Mouse (Mus musculus) ES-Bruce4 (cell line): Measurements from ENCODE around the gene Pcdh19. TPM values are rescaled to one million over a fixed set of nuclear protein-coding genes. Genes with fewer than 3 reads are reported as not detected.
"Not testable (repeated sequence)": the region's sequence is repeated elsewhere in the genome, so short reads cannot be mapped to it uniquely, and the experiment has no call there.

Experiments used
- H3K27ac ChIP-seq: 2 replicates; pipeline ENCODE4 v1.5.1; 2012; ENCODE audit warnings: low read length, inconsistent platforms; ENCODE audit not compliant: insufficient read depth
- H3K27me3 ChIP-seq: 2 replicates; pipeline ENCODE4 v1.6.1; 2012; ENCODE audit warnings: mild to moderate bottlenecking, low read length, inconsistent platforms; ENCODE audit not compliant: control insufficient read depth, poor library complexity, insufficient read depth, severe bottlenecking
- H3K36me3 ChIP-seq: 2 replicates; pipeline ENCODE4 v1.6.1; 2012; ENCODE audit warnings: inconsistent platforms, mild to moderate bottlenecking, low read length, moderate library complexity; ENCODE audit not compliant: control insufficient read depth, poor library complexity, insufficient read depth, severe bottlenecking
- H3K4me1 ChIP-seq: one replicate; pipeline ENCODE4 v1.8.1; 2011; ENCODE audit warnings: low read length; ENCODE audit not compliant: control insufficient read depth, insufficient read depth
- H3K4me3 ChIP-seq: 2 replicates; pipeline ENCODE4 v1.5.1; 2011; ENCODE audit warnings: low read depth, mild to moderate bottlenecking, low read length
- H3K9ac ChIP-seq: 2 replicates; pipeline ENCODE4 v1.6.1; 2012; ENCODE audit warnings: low read depth, mild to moderate bottlenecking, inconsistent platforms; ENCODE audit not compliant: poor library complexity, severe bottlenecking
- H3K9me3 ChIP-seq: replicated peaks from 2 replicates; pipeline ENCODE4 v1.6.1; 2012; ENCODE audit warnings: mild to moderate bottlenecking, low read length, inconsistent platforms; ENCODE audit not compliant: control insufficient read depth, poor library complexity, insufficient read depth, severe bottlenecking
- CTCF ChIP-seq: IDR thresholded peaks from one replicate; pipeline ENCODE4 v1.8.1; 2011; ENCODE audit warnings: low read depth, low read length
- EP300 ChIP-seq: IDR thresholded peaks from 2 replicates; pipeline ENCODE4 v1.6.1; 2011; ENCODE audit warnings: low read depth, low read length; ENCODE audit not compliant: insufficient read depth
- POLR2A ChIP-seq: IDR thresholded peaks from one replicate; pipeline ENCODE4 v1.8.1; 2011; ENCODE audit warnings: low read length; ENCODE audit not compliant: insufficient read depth
- polyA plus RNA-seq: library from polyadenylated mRNA; stranded (reverse); fragments of >200 nt; gene quantifications from 2 replicates; pipeline ENCODE4 v1.2.4, GENCODE M21; 2011; ENCODE audit warnings: low read depth; ENCODE audit not compliant: missing spikeins, insufficient read depth, insufficient read length

The Pcdh19 gene
- 1.8 and 2.2 TPM in 2 replicates for polyA plus RNA-seq

DNA sequence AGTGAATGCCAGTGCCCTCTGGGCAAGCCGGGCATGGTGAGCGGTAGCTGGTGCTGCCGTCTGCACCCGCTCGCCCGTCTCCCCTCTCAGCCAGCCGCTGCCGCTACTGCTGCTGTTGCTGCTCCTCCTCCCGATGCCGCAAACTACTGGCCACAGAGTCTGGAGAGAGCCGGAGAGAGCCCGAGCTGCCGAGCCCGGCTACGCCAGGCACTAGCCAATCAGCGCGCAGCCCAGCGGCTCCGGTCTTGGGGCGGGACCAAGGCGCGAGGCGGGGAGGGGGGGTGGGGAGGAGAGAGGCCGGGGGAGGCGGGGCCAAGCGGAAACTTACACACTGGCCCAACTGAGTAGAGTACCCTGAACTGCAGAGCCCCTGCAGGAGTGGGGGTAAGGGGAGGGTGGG, at the start of gene Pcdh19:
Gene Pcdh19, minus strand, starts transcription at position 148 of the 400 bp plus-strand sequence.
- Histone ChIP-seq H3K27me3 (peaks cover 8% of the 10 kb centered on the region), H3K27ac (no peak within 1 kb of the TSS), H3K4me3 (peak within 1 kb of the TSS; percentile 82), H3K4me1 (no peaks in the 10 kb centered on the region), H3K9me3 (no peaks in the 10 kb centered on the region), H3K9ac (peak within 1 kb of the TSS; percentile 58), H3K36me3 (no peaks in the 10 kb centered on the region)
- TF ChIP-seq POLR2A (no peak), EP300 (no peak), CTCF (no peak)

DNA sequence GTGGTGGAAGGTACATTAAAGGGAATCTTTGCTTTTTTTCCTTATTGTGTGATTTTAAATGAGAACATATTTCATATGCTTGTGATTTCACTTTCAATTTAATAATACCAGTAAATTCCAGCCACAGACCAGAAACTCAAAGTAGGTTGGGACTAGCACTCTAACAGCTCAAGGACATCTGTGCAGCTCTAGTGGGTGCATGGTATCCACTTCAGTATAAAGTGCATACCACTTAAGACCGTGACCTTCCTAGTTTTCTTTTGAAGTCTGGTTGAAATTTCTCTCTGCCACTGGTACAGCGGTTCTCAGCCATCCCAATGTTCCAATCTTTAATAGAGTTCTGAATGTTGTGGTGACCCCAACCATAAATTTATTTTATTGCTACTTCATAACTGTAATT, 47.1 kb upstream of the Pcdh19 start:
- H3K9me3 ChIP-seq: no peaks in the 10 kb centered on the region
- no peak overlapping the region for H3K27ac ChIP-seq
- H3K9ac ChIP-seq: no peak overlapping the region
- no peaks in the 10 kb centered on the region for H3K27me3 ChIP-seq
- H3K4me3 ChIP-seq: no peak overlapping the region
- no peaks in the 10 kb centered on the region for H3K4me1 ChIP-seq
- H3K36me3 ChIP-seq: no peaks in the 10 kb centered on the region
- TF ChIP-seq EP300 (no peak), CTCF (no peak), POLR2A (no peak)

DNA sequence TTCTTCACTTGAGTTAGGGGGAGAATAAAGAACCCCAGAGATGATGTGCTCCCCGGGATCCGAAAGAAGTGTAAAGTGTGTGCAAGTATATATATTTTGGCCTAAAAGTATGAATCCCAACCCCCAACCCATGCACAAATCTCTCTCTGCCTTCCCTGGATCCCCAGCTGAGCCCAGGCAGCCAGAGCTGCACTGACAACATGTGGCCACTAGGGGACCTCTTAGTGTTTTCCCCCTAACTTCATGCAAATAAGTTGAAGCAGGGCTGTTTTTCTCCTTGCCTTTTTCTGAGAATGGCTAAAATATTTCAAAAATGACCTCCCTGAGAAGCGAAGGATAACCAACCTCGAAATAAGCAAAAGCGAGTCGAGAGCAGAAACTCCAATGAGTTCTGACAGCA, 46.2 kb upstream of the Pcdh19 start:
- no peaks in the 10 kb centered on the region for H3K4me1 ChIP-seq
- no peak overlapping the region for H3K4me3 ChIP-seq
- H3K9me3 ChIP-seq: no peaks in the 10 kb centered on the region
- H3K27me3 ChIP-seq: no peaks in the 10 kb centered on the region
- H3K9ac ChIP-seq: no peak overlapping the region
- no peak overlapping the region for H3K27ac ChIP-seq
- H3K36me3 ChIP-seq: no peaks in the 10 kb centered on the region
- TF ChIP-seq CTCF: peak; percentile 39
- TF ChIP-seq EP300: no peak

DNA sequence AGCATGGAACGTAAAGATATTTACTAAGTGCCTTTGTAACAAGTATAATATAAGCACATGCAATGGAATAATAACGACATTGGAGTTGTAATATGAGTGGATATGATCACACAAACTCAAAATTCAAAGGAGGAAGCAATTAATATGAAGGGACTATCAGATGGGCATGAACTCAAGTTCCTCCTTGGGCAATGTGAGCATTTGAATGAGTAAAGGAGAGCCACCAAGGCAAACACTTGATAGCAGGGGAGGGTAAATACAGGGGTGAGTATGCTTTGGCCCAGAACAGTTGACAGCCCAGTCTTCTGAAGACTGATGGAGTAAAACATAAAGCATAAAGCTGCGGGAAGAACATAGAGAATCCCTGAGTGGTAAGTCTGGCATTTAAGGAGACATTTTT, 32.7 kb upstream of the Pcdh19 start:
- Histone ChIP-seq H3K36me3 (no peaks in the 10 kb centered on the region), H3K4me1 (no peaks in the 10 kb centered on the region), H3K9ac (no peak overlapping the region), H3K9me3 (no peaks in the 10 kb centered on the region), H3K27ac (no peak overlapping the region), H3K4me3 (no peak overlapping the region), H3K27me3 (no peaks in the 10 kb centered on the region)
- no peak for TF ChIP-seq POLR2A
- TF ChIP-seq EP300: no peak
- TF ChIP-seq CTCF: no peak

DNA sequence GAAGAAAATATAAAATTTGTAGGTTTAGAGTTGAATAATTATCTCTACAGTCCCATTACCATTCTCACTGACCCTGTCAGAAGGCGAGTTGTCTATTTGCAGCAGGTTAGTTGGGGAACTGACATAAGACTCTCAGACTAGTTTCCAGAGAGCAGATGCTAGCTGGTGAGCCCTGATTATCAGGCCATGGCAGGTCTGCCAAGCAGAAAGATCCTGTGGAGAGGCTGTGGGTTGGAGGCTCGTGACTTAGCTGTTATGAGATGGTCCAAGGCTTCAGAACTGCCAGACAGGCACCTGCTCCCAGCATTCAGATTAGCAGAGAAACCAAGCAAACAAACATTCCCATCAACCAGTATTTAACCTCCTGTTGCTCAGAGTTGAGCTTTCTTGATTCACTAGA, 21.8 kb upstream of the Pcdh19 start:
- H3K9ac ChIP-seq: no peak overlapping the region
- H3K27me3 ChIP-seq: no peaks in the 10 kb centered on the region
- H3K9me3 ChIP-seq: no peaks in the 10 kb centered on the region
- no peaks in the 10 kb centered on the region for H3K4me1 ChIP-seq
- no peak overlapping the region for H3K4me3 ChIP-seq
- no peaks in the 10 kb centered on the region for H3K36me3 ChIP-seq
- no peak overlapping the region for H3K27ac ChIP-seq
- TF ChIP-seq CTCF (no peak), EP300 (no peak), POLR2A (no peak)

DNA sequence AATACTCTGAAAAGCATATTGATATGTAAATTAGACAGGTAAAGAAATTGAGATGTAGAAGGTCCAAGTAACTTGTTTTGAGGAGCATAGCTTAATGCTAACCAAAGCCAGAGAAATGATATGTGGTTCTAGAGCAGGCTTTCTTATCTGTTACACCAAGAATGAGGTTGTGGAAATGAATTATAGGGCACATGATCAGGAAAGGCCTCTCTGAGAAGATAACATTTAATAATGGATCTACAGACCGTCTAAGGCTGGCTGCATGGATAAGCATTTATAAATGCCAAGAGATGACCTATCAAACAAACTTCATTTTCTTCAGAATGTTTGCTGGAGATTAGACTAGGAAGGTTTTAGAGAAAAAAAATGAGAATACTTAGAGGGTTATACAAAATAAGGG, 14.1 kb upstream of the Pcdh19 start:
- no peak overlapping the region for H3K4me3 ChIP-seq
- no peak overlapping the region for H3K27ac ChIP-seq
- TF ChIP-seq EP300 (no peak), POLR2A (no peak), CTCF (no peak)
- H3K4me1 ChIP-seq: no peaks in the 10 kb centered on the region
- no peaks in the 10 kb centered on the region for H3K36me3 ChIP-seq
- no peaks in the 10 kb centered on the region for H3K9me3 ChIP-seq
- no peak overlapping the region for H3K9ac ChIP-seq
- no peaks in the 10 kb centered on the region for H3K27me3 ChIP-seq

DNA sequence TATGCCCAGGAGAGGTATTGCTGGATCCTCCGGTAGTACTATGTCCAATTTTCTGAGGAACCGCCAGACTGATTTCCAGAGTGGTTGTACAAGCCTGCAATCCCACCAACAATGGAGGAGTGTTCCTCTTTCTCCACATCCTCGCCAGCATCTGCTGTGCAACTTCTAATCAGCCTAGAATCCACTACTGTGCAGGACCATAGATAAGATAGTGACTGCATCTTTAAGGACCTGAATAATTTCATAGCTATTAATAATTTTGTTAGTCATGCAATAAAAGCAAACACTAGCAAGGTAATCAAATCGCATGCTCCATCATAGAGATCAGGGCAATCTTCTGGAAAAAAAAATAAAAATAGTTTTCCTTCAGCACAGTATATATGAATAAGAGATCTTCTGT, 9.1 kb upstream of the Pcdh19 start:
- not testable (repeated sequence) for H3K27ac ChIP-seq, H3K4me3 ChIP-seq, H3K4me1 ChIP-seq, H3K9ac ChIP-seq, H3K9me3 ChIP-seq, H3K36me3 ChIP-seq, H3K27me3 ChIP-seq
